Mouse (Mus musculus) liver, embryonic 14.5 days (tissue): Measurements from ENCODE around the gene Focad. TPM values are rescaled to one million over a fixed set of nuclear protein-coding genes. Genes with fewer than 3 reads are reported as not detected.

Source experiments
- ATAC-seq: fragments of 200-750 bp; cut with Nextera tagmentation; 2 replicates; pipeline ENCODE4 v1.8.0; 2017; ENCODE audit warnings: moderate number of reproducible peaks, mild to moderate bottlenecking, moderate library complexity; ENCODE audit not compliant: insufficient read depth
- DNase-seq, 3 experiments: peaks; one replicate each; pipeline ENCODE4 v3.0.0-alpha.2; 2012 to 2013; ENCODE audit warnings: low read depth in 3 of 3, low spot score in 3 of 3
- H3K27ac ChIP-seq: fragments of 300-500 bp; sonication (generic); 2 replicates; pipeline ENCODE4 v1.5.1; 2014; ENCODE audit warnings: moderate library complexity, mild to moderate bottlenecking, control low read depth, inconsistent platforms
- H3K27me3 ChIP-seq: fragments of 300-500 bp; sonication (generic); 2 replicates; pipeline ENCODE4 v1.6.1; 2014; ENCODE audit warnings: mild to moderate bottlenecking, low read length, moderate library complexity; ENCODE audit not compliant: control insufficient read depth, insufficient read depth
- H3K36me3 ChIP-seq: fragments of 300-500 bp; sonication (generic); replicated peaks from 2 replicates; pipeline ENCODE4 v1.6.1; 2014; ENCODE audit warnings: low read depth; ENCODE audit not compliant: control insufficient read depth, insufficient read depth
- H3K4me1 ChIP-seq, 2 experiments: fragments of 200-500 bp in 1 of 2; fragments of 300-500 bp in 1 of 2; sonication (generic) in 1 of 2; replicated peaks; 2 replicates each; pipeline ENCODE4 v1.6.1; 2012 to 2014; ENCODE audit warnings: antibody characterized with exemption in 1 of 2, inconsistent platforms in 1 of 2, low read length in 1 of 2; ENCODE audit not compliant: control insufficient read depth in 2 of 2, insufficient read depth in 2 of 2
- H3K4me2 ChIP-seq: fragments of 300-500 bp; sonication (generic); 2 replicates; pipeline ENCODE4 v1.6.1; 2014; ENCODE audit warnings: low read depth, mild to moderate bottlenecking, control low read depth, moderate library complexity
- H3K4me3 ChIP-seq, 2 experiments: fragments of 200-500 bp in 1 of 2; fragments of 300-500 bp in 1 of 2; sonication (generic) in 1 of 2; 2 replicates each; pipeline ENCODE4 v1.5.1; 2012 to 2014; ENCODE audit warnings: low read depth in 2 of 2, low read length in 2 of 2, mild to moderate bottlenecking in 2 of 2, control low read depth in 1 of 2, inconsistent platforms in 1 of 2, moderate library complexity in 1 of 2; ENCODE audit not compliant: insufficient read depth in 1 of 2
- H3K9ac ChIP-seq: fragments of 300-500 bp; sonication (generic); replicated peaks from 2 replicates; pipeline ENCODE4 v1.6.1; 2014; ENCODE audit warnings: mild to moderate bottlenecking, control low read depth, moderate library complexity
- H3K9me3 ChIP-seq: fragments of 300-500 bp; sonication (generic); 2 replicates; pipeline ENCODE4 v1.6.1; 2016; ENCODE audit warnings: low read length, mixed read lengths; ENCODE audit not compliant: control insufficient read depth
- CTCF ChIP-seq: IDR thresholded peaks from 2 replicates; pipeline ENCODE4 v1.5.1; 2016; ENCODE audit warnings: antibody characterized with exemption, low read depth, control low read depth
- EP300 ChIP-seq: IDR thresholded peaks from 2 replicates; pipeline ENCODE4 v1.6.1; 2016; ENCODE audit warnings: antibody characterized with exemption, low read depth
- WGBS: fragments of 180-500 bp; shearing (Covaris S2); extraction: QIAGEN DNeasy Blood & Tissue Kit; methylation state at CpG from one replicate; pipeline ENCODE4 v1.1.7; 2014; ENCODE audit not compliant: insufficient replicate concordance; 5-methylcytosine and 5-hydroxymethylcytosine counted together
- polyA plus RNA-seq, 2 experiments: library from polyadenylated mRNA; depleted of rRNA in 1 of 2; stranded (reverse) in 1 of 2; unstranded in 1 of 2; fragments of >200 nt; fragmentation: Nextera tagmentation in 1 of 2; extraction: Ambion mirVana in 1 of 2; gene quantifications; 2 replicates each; pipeline versions ENCODE4 v1.2.1 to v1.2.3; 2012 to 2014

Gene Focad
- polyA plus RNA-seq, 2 experiments = 5.2 to 8.9 TPM

DNA sequence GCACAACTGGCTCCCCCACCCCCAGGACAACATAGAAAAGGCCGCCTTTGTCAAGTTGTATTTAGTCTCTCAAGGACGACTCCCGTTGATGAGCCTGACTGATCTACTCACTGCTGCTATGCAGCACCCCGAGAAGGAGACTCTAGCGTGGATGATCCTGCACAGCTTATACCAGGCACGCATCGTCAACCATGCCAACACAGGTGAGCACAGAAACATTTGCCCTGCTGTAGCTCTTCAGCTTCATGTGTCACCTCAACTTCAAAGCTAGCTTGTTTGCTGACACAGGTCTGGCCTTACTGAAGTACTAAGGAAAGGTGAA is 306.5 kb downstream of the Focad start:
- ATAC-seq (no peak), DNase-seq (no peak)
- H3K9ac ChIP-seq = no peak overlapping the region
- H3K27ac ChIP-seq = no peak overlapping the region
- TF ChIP-seq CTCF = no peak
- TF ChIP-seq EP300 = no peak
- no peak overlapping the region for H3K4me2 ChIP-seq
- no peaks in the 10 kb centered on the region for H3K4me1 ChIP-seq
- WGBS = 82% methylated on average over 7 of the region's 7 CpGs
- H3K27me3 ChIP-seq = no peaks in the 10 kb centered on the region
- H3K9me3 ChIP-seq = no peaks in the 10 kb centered on the region
- no peaks in the 10 kb centered on the region for H3K36me3 ChIP-seq
- no peak overlapping the region for H3K4me3 ChIP-seq

GRCm38 (mm10) chr4:88402884-88403283 is 308.5 kb downstream of the Focad start:
- ATAC-seq (no peak), DNase-seq (no peak)
- H3K4me1 ChIP-seq = 0 out of 4 replicates have a peak, but pooled peaks cover 0 to 2% of the 10 kb centered on the region in 2 experiments
- no peaks in the 10 kb centered on the region for H3K36me3 ChIP-seq
- H3K4me3 ChIP-seq = no peak overlapping the region
- 73% methylated on average over 6 of the region's 6 CpGs for WGBS
- TF ChIP-seq EP300 = no peak
- no peak for TF ChIP-seq CTCF
- no peak overlapping the region for H3K27ac ChIP-seq
- H3K9me3 ChIP-seq = no peaks in the 10 kb centered on the region
- no peak overlapping the region for H3K4me2 ChIP-seq
- H3K27me3 ChIP-seq = no peaks in the 10 kb centered on the region
- H3K9ac ChIP-seq = no peak overlapping the region

DNA sequence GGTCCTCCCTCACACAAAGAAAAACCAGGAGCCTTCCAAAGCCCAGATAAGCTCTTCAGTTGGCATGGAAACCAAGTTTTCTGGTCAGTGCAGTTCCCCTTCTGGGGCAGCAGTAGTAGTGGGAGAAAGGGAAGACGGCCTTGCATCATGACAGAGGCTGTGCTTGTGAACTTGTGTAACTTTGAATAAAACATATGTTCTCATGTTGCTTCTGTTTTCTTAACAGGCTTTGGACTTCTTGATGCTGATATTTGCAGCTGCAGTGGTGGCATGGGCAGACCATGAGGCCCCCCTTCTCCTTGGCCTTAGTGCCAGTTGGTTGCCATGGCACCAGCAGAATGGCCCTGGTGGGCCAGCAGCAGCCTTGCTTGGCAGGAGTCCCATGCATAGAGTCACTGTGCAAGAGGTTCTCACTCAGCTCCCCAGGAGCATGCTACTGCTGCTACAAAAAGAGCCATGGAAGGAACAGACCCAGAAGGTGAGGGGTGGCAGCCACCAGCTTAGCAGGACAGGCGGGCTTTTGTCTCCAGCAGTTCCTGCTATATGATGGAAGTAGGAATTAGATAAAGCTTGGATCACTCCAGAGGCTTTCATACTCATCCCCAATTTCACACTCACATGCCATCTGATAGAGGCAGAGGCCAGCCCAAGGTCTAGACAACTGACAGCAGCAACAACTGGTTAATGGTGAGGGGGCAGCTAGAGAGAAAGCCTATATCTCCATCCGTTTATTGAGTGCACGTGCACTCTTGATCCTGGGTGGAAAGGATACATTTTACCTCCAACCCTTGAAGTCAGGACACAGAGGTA is 312.7 kb downstream of the Focad start:
- no peak for ATAC-seq
- Histone ChIP-seq H3K36me3 (no peaks in the 10 kb centered on the region), H3K4me2 (no peak overlapping the region), H3K9ac (no peak overlapping the region), H3K9me3 (no peaks in the 10 kb centered on the region), H3K4me3 (no peak overlapping the region), H3K27ac (no peak overlapping the region), H3K27me3 (no peaks in the 10 kb centered on the region), H3K4me1 (0 out of 4 replicates have a peak, but pooled peaks cover 0 to 2% of the 10 kb centered on the region in 2 experiments)
- peak in 2 of 3 experiments; percentile 1 to 9 for DNase-seq
- no peak for TF ChIP-seq CTCF
- TF ChIP-seq EP300 = no peak
- WGBS = 76% methylated on average over 4 of the region's 4 CpGs

- TF ChIP-seq EP300 (no peak), CTCF (no peak)
- H3K4me1 ChIP-seq = peaks cover 0 to 2% of the 10 kb centered on the region in 2 experiments; a peak in 1 of 4 replicates
- WGBS = 83% methylated on average over 4 of the region's 4 CpGs
- H3K4me2 ChIP-seq = no peak overlapping the region
- no peaks in the 10 kb centered on the region for H3K27me3 ChIP-seq
- H3K27ac ChIP-seq = no peak overlapping the region
- no peak for ATAC-seq
- no peak for DNase-seq
- no peaks in the 10 kb centered on the region for H3K9me3 ChIP-seq
- no peak overlapping the region for H3K9ac ChIP-seq
- H3K4me3 ChIP-seq = no peak overlapping the region
- no peaks in the 10 kb centered on the region for H3K36me3 ChIP-seq
These were observed 314.9 kb downstream of the Focad start for GRCm38 (mm10) chr4:88409279-88409678.

GRCm38 (mm10) chr4:88412331-88412730 is 317.9 kb downstream of the Focad start:
- ATAC-seq (no peak), DNase-seq (no peak)
- 57% methylated on average over 2 of the region's 2 CpGs for WGBS
- H3K27me3 ChIP-seq = no peaks in the 10 kb centered on the region
- H3K9me3 ChIP-seq = no peaks in the 10 kb centered on the region
- H3K36me3 ChIP-seq = no peaks in the 10 kb centered on the region
- H3K4me2 ChIP-seq = no peak overlapping the region
- H3K27ac ChIP-seq = no peak overlapping the region
- peaks cover 0 to 2% of the 10 kb centered on the region in 2 experiments; a peak in 1 of 4 replicates for H3K4me1 ChIP-seq
- no peak overlapping the region for H3K4me3 ChIP-seq
- no peak for TF ChIP-seq CTCF
- TF ChIP-seq EP300 = no peak
- H3K9ac ChIP-seq = no peak overlapping the region
